Mouse (Mus musculus): Measurements from ENCODE around the gene Casp9. TPM values are rescaled to one million over a fixed set of nuclear protein-coding genes. Genes with fewer than 3 reads are reported as not detected.

The Casp9 gene
- polyA plus RNA-seq, 1 experiment from 2014 or later, result 6.3 TPM

DNA sequence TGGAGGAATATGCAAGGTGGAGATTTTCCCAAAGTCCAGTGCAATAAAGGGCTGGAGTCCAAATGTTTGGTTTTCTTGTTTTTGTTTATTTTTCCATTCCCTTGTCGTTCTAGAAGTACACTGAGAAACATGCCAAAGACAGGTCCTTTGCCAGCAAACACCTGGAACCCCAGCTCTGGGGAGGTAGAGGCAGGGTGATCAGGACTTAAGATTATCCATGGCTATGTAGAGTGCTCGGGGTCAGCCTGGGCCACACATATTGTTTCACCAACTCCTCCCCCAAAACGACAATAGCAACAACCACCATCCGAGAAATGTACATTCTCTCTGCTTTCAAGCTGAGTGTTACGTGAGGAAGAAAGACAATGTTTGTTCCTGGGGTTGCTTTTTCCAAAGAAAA lies 32.6 kb downstream of the Casp9 start, which contains the start of gene Cela2a:
Gene Cela2a, minus strand, starts transcription at position 101 of the 400 bp plus-strand sequence.
- H3K4me3 ChIP-seq (ENCODE audit: low read depth, low read length), result no peak within 1 kb of the TSS
- peaks cover 5% of the 10 kb centered on the region; the same call in 1 of the 2 replicates for H3K4me1 ChIP-seq (ENCODE audit: insufficient read depth)
- H3K9ac ChIP-seq (replicated peaks), result no peak within 1 kb of the TSS
- no peaks in the 10 kb centered on the region for H3K27me3 ChIP-seq (ENCODE audit: insufficient read depth, low read length)
- no peaks in the 10 kb centered on the region for H3K36me3 ChIP-seq (replicated peaks; ENCODE audit: insufficient read depth, low read length)
- H3K4me2 ChIP-seq (ENCODE audit: low read depth, low read length), result no peak within 1 kb of the TSS
- no peak for TF ChIP-seq CTCF (IDR thresholded peaks at IDR 0.05; ENCODE audit: low read depth)
- no peak for TF ChIP-seq EP300 (IDR thresholded peaks at IDR 0.05; ENCODE audit: low read depth)
- H3K27ac ChIP-seq (ENCODE audit: low read depth), result no peak within 1 kb of the TSS
- no peaks in the 10 kb centered on the region for H3K9me3 ChIP-seq (ENCODE audit: low read length)
- ATAC-seq, result no peak
- WGBS (ENCODE audit: insufficient replicate concordance), result 56% methylated on average over 5 of the region's 5 CpGs
- no peak for DNase-seq

DNA sequence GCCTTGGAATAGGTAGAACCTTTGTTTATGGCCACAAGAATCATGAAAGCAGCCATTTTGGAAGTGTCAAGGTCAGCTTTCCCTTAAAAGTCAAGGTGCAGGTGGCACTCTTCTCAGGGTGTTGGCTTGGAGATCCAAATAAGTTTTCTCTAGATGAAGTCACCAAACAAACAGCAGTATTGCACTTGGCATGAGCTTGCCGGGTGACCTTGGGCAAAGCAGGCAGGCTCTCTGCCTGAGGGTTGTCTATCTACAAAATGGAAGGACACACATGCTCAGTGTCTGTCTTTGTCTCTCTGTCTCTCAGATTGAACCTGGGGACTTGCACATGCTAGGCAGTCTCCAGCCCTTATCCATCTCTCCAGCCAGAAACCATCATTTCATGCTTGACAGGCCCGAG lies 34.0 kb downstream of the Casp9 start:
- no peaks in the 10 kb centered on the region for H3K36me3 ChIP-seq (replicated peaks; ENCODE audit: insufficient read depth, low read length)
- ATAC-seq, result no peak
- peaks cover 4% of the 10 kb centered on the region; the same call in 1 of the 2 replicates for H3K4me1 ChIP-seq (ENCODE audit: insufficient read depth)
- DNase-seq, result no peak
- H3K9me3 ChIP-seq (ENCODE audit: low read length), result no peaks in the 10 kb centered on the region
- TF ChIP-seq EP300 (IDR thresholded peaks at IDR 0.05; ENCODE audit: low read depth), result no peak
- no peak for TF ChIP-seq CTCF (IDR thresholded peaks at IDR 0.05; ENCODE audit: low read depth)
- H3K4me3 ChIP-seq (ENCODE audit: low read depth, low read length), result no peak overlapping the region
- no peak overlapping the region for H3K4me2 ChIP-seq (ENCODE audit: low read depth, low read length)
- no peak overlapping the region for H3K27ac ChIP-seq (ENCODE audit: low read depth)
- 90% methylated on average over 2 of the region's 2 CpGs for WGBS (ENCODE audit: insufficient replicate concordance)
- no peak overlapping the region for H3K9ac ChIP-seq (replicated peaks)
- H3K27me3 ChIP-seq (ENCODE audit: insufficient read depth, low read length), result no peaks in the 10 kb centered on the region

DNA sequence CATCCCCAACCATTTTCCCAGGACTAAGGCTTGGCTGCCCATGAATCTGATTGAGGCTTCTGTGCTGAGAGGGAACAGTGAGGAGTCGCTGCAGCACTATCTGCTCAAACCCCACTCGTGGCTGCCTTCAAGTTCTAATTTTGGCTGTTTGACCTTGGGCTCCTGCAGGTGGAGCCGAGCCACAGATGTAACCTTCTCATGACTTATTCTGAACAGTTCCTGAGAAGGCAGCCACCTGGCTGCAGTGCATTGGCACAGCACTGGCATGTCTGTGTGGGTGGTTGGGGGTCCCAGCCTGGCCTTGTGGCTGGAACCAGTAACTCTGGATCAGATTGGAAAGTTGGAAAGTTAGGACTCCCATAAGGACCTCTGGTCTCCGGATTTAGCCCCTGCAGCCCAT lies 34.8 kb downstream of the Casp9 start:
- H3K4me1 ChIP-seq (ENCODE audit: insufficient read depth), result no peaks in the 10 kb centered on the region
- H3K4me3 ChIP-seq (ENCODE audit: low read depth, low read length), result no peak overlapping the region
- no peaks in the 10 kb centered on the region for H3K36me3 ChIP-seq (replicated peaks; ENCODE audit: insufficient read depth, low read length)
- H3K27ac ChIP-seq (ENCODE audit: low read depth), result no peak overlapping the region
- H3K27me3 ChIP-seq (ENCODE audit: insufficient read depth, low read length), result no peaks in the 10 kb centered on the region
- H3K9me3 ChIP-seq (ENCODE audit: low read length), result no peaks in the 10 kb centered on the region
- DNase-seq, result no peak
- TF ChIP-seq CTCF (IDR thresholded peaks at IDR 0.05; ENCODE audit: low read depth), result no peak
- TF ChIP-seq EP300 (IDR thresholded peaks at IDR 0.05; ENCODE audit: low read depth), result no peak
- no peak overlapping the region for H3K4me2 ChIP-seq (ENCODE audit: low read depth, low read length)
- ATAC-seq, result no peak
- no peak overlapping the region for H3K9ac ChIP-seq (replicated peaks)
- WGBS (ENCODE audit: insufficient replicate concordance), result 44% methylated on average over 4 of the region's 4 CpGs

DNA sequence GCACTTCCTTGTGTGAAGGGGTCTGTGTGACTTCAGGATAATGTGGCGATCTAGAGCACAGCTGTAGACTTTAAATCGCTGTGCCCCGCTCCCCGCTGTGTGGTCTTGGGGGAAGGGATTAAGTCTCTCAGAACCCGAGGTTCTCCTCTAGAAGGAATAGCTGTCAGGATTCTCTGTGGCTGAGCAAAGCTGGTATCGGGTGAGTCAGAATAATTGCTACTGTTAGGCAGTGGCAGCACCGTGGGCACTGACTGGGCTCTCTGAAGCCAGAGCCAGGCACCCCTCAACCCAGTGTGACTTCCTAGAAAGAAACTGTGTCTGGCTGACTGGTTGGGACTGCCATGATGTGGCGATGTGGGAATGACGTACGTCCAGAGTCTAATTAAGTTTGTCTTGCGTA lies 37.0 kb downstream of the Casp9 start:
- H3K4me3 ChIP-seq (ENCODE audit: low read depth, low read length), result no peak overlapping the region
- ATAC-seq (no peak), DNase-seq (no peak)
- no peaks in the 10 kb centered on the region for H3K27me3 ChIP-seq (ENCODE audit: insufficient read depth, low read length)
- no peaks in the 10 kb centered on the region for H3K9me3 ChIP-seq (ENCODE audit: low read length)
- no peak overlapping the region for H3K4me2 ChIP-seq (ENCODE audit: low read depth, low read length)
- TF ChIP-seq CTCF (IDR thresholded peaks at IDR 0.05; ENCODE audit: low read depth), result no peak
- no peak for TF ChIP-seq EP300 (IDR thresholded peaks at IDR 0.05; ENCODE audit: low read depth)
- H3K4me1 ChIP-seq (ENCODE audit: insufficient read depth), result 0 out of 2 replicates have a peak, but pooled peaks cover 8% of the 10 kb centered on the region
- no peaks in the 10 kb centered on the region for H3K36me3 ChIP-seq (replicated peaks; ENCODE audit: insufficient read depth, low read length)
- 71% methylated on average over 11 of the region's 11 CpGs for WGBS (ENCODE audit: insufficient replicate concordance)
- no peak overlapping the region for H3K9ac ChIP-seq (replicated peaks)
- H3K27ac ChIP-seq (ENCODE audit: low read depth), result no peak overlapping the region

DNA sequence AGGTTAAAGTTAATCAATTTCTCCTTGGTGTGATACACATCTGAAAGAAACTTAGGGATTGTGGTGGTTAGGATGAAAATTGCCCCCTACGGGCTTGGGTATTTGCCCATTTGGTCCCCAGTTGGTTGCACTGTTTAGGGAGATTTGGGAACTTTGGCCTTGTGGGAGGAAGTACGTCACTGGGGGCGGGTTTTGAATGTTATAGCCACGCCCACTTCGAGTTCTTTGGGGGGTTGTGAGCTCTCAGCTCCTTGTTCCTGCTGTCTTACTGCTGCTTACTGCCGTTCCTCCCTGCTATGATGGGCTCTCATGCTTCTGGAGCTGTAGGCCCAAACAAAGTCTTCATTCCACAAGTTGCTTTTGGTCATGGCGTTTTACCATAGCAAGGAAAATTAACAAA lies 37.9 kb downstream of the Casp9 start:
- H3K36me3 ChIP-seq (replicated peaks; ENCODE audit: insufficient read depth, low read length), result no peaks in the 10 kb centered on the region
- DNase-seq (no peak), ATAC-seq (no peak)
- 65% methylated on average over 7 of the region's 7 CpGs for WGBS (ENCODE audit: insufficient replicate concordance)
- H3K9ac ChIP-seq (replicated peaks), result no peak overlapping the region
- no peak overlapping the region for H3K4me3 ChIP-seq (ENCODE audit: low read depth, low read length)
- H3K9me3 ChIP-seq (ENCODE audit: low read length), result no peaks in the 10 kb centered on the region
- H3K4me1 ChIP-seq (ENCODE audit: insufficient read depth), result 0 out of 2 replicates have a peak, but pooled peaks cover 8% of the 10 kb centered on the region
- no peaks in the 10 kb centered on the region for H3K27me3 ChIP-seq (ENCODE audit: insufficient read depth, low read length)
- H3K27ac ChIP-seq (ENCODE audit: low read depth), result no peak overlapping the region
- no peak overlapping the region for H3K4me2 ChIP-seq (ENCODE audit: low read depth, low read length)
- TF ChIP-seq EP300 (IDR thresholded peaks at IDR 0.05; ENCODE audit: low read depth) (no peak), CTCF (IDR thresholded peaks at IDR 0.05; ENCODE audit: low read depth) (no peak)

DNA sequence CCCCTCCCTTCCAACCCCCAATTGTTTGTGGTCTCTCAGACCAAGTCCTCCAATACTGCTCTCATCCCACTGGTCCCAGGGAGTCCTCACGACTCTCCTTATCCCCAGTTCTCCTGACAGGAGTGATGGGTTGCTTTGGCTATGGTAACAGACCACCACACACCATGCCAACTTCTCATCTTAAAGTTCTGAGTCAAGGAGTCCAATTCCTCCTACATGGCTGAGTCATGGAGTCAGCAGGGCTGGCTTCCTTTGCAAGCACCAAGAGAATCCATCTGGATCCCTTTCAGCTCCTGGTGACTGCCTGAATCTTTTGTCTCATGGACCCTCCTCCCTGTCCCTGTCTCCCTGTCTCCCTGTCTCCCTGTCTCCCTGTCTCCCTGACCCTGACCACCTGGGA lies 40.5 kb downstream of the Casp9 start:
- H3K36me3 ChIP-seq (replicated peaks; ENCODE audit: insufficient read depth, low read length), result no peaks in the 10 kb centered on the region
- H3K9me3 ChIP-seq (ENCODE audit: low read length), result no peaks in the 10 kb centered on the region
- WGBS (ENCODE audit: insufficient replicate concordance), result 40% methylated on average over 1 of the region's 1 CpGs
- no peak for DNase-seq
- no peak for ATAC-seq
- no peak overlapping the region for H3K9ac ChIP-seq (replicated peaks)
- H3K4me2 ChIP-seq (ENCODE audit: low read depth, low read length), result no peak overlapping the region
- 0 out of 2 replicates have a peak, but pooled peaks cover 8% of the 10 kb centered on the region for H3K4me1 ChIP-seq (ENCODE audit: insufficient read depth)
- H3K27me3 ChIP-seq (ENCODE audit: insufficient read depth, low read length), result no peaks in the 10 kb centered on the region
- no peak overlapping the region for H3K27ac ChIP-seq (ENCODE audit: low read depth)
- H3K4me3 ChIP-seq (ENCODE audit: low read depth, low read length), result no peak overlapping the region
- no peak for TF ChIP-seq CTCF (IDR thresholded peaks at IDR 0.05; ENCODE audit: low read depth)

Data from liver, postnatal 0 days (tissue).